9 mouse cellular contexts compared by ENCODE assay signal in the genomic region with DNA sequence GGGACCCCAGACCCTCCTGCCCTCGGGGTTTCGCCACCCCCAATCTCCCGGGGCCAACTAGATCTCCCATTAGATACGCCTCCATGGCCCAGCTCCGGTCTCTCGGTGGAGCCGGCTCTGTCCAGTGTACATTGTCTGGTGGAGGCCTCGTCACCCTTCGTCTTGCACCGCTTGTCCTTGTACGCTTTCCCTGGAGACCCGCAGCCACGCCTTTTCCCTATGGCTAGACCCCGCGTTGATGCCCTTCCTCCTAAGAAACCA. TPM values are rescaled to one million over a fixed set of nuclear protein-coding genes. Genes with fewer than 3 reads are reported as not detected.
DNase-seq lines count a peak whose midpoint lies in the region; ATAC-seq and TF ChIP-seq lines count a peak whose summit lies in the region.
"Had no signal": no experiment of that assay in that cellular context is flagged by ENCODE, and none has a peak within 500 bp of the region (broad histone marks: within the 10 kb centered on the region; RNA-seq: fewer than 3 reads in every experiment).

No protein-coding gene starts in this region.

- no peak for TF ChIP-seq CTCF in heart, postnatal 0 days (IDR thresholded peaks at IDR 0.05; ENCODE audit: low read depth)
- no peak for TF ChIP-seq CTCF in bone marrow, adult 2 months (IDR thresholded peaks at IDR 0.05; ENCODE audit: control insufficient read depth, insufficient read depth, low read length)

- TF ChIP-seq EP300 in heart, postnatal 0 days (IDR thresholded peaks at IDR 0.05; ENCODE audit: low read depth) = no peak

- peak overlapping the region; percentile 82 for H3K4me2 ChIP-seq in heart, postnatal 0 days (ENCODE audit: low read depth, low read length)
- peak overlapping the region; percentile 92 for H3K4me2 ChIP-seq in hindbrain, embryonic 12.5 days (replicated peaks)
- H3K4me2 ChIP-seq in midbrain, embryonic 12.5 days (replicated peaks) = peak overlapping the region; percentile 82

- no peak for TF ChIP-seq POLR2A in bone marrow, adult 2 months (IDR thresholded peaks at IDR 0.05; ENCODE audit: borderline replicate concordance, control insufficient read depth, low read depth, low read length)

- ATAC-seq in heart, postnatal 0 days (ENCODE audit: insufficient read depth, low read depth) = no peak
- ATAC-seq in hindbrain, embryonic 12.5 days (ENCODE audit: low FRiP score) = no peak
- no peak for ATAC-seq in midbrain, embryonic 12.5 days (ENCODE audit: low FRiP score, low read depth)

- no peak for DNase-seq in heart, postnatal 0 days (ENCODE audit: low spot score)
- DNase-seq in heart, postnatal 4 days = no peak
- DNase-seq in layer of hippocampus, postnatal 25 days (ENCODE audit: extremely low spot score in 1 of 2, low spot score in 1 of 2) = no peak
- no peak for DNase-seq in gastrocnemius, postnatal 25 days
- no peak for DNase-seq in thymus, postnatal 4 days

- peak overlapping the region; percentile 57 for H3K4me3 ChIP-seq in heart, postnatal 0 days (ENCODE audit: low read depth, low read length)
- H3K4me3 ChIP-seq in bone marrow, adult 2 months (replicated peaks; ENCODE audit: control insufficient read depth, low read depth, low read length) = peak overlapping the region; percentile 92
- peak overlapping the region; percentile 50 for H3K4me3 ChIP-seq in hindbrain, embryonic 12.5 days
- H3K4me3 ChIP-seq in midbrain, embryonic 12.5 days = peak overlapping the region; percentile 59

- no peak overlapping the region for H3K27ac ChIP-seq in heart, postnatal 0 days (ENCODE audit: low read depth)
- peak overlapping the region; percentile 36 for H3K27ac ChIP-seq in bone marrow, adult 2 months (ENCODE audit: control insufficient read depth, insufficient read depth, low read depth, low read length, poor library complexity)
- H3K27ac ChIP-seq in hindbrain, embryonic 12.5 days = no peak overlapping the region
- H3K27ac ChIP-seq in midbrain, embryonic 12.5 days (replicated peaks) = no peak overlapping the region

- H3K9me3 ChIP-seq in heart, postnatal 0 days (replicated peaks; ENCODE audit: control insufficient read depth, low read length) = no peaks in the 10 kb centered on the region
- H3K9me3 ChIP-seq in hindbrain, embryonic 12.5 days (replicated peaks) = no peaks in the 10 kb centered on the region
- H3K9me3 ChIP-seq in midbrain, embryonic 12.5 days = no peaks in the 10 kb centered on the region

- H3K27me3 ChIP-seq in heart, postnatal 0 days (ENCODE audit: control insufficient read depth, insufficient read depth, low read length) = no peaks in the 10 kb centered on the region
- no peaks in the 10 kb centered on the region for H3K27me3 ChIP-seq in hindbrain, embryonic 12.5 days
- H3K27me3 ChIP-seq in midbrain, embryonic 12.5 days = no peaks in the 10 kb centered on the region
- H3K27me3 ChIP-seq: Patski had no signal

- peaks cover 12% of the 10 kb centered on the region for H3K4me1 ChIP-seq in heart, postnatal 0 days (ENCODE audit: control insufficient read depth, insufficient read depth)
- peaks cover 3% of the 10 kb centered on the region; the same call in 1 of the 2 replicates for H3K4me1 ChIP-seq in bone marrow, adult 2 months (ENCODE audit: control insufficient read depth, insufficient read depth, low read length)
- H3K4me1 ChIP-seq in hindbrain, embryonic 12.5 days = peaks cover 16% of the 10 kb centered on the region
- H3K4me1 ChIP-seq in midbrain, embryonic 12.5 days = peaks cover 17% of the 10 kb centered on the region

- WGBS in heart, postnatal 0 days = 2% methylated on average over 15 of the region's 15 CpGs
- 9% methylated on average over 15 of the region's 15 CpGs for WGBS in bone marrow, adult 2 months
- 3% methylated on average over 15 of the region's 15 CpGs for WGBS in hindbrain, embryonic 12.5 days
- 2% methylated on average over 15 of the region's 15 CpGs for WGBS in midbrain, embryonic 12.5 days

- no peaks in the 10 kb centered on the region for H3K36me3 ChIP-seq in heart, postnatal 0 days (replicated peaks; ENCODE audit: control insufficient read depth, insufficient read depth, low read length)
- no peaks in the 10 kb centered on the region for H3K36me3 ChIP-seq in hindbrain, embryonic 12.5 days
- H3K36me3 ChIP-seq in midbrain, embryonic 12.5 days = no peaks in the 10 kb centered on the region

- H3K9ac ChIP-seq in heart, postnatal 0 days (replicated peaks; ENCODE audit: low read depth, low read length) = peak overlapping the region; percentile 40
- H3K9ac ChIP-seq in hindbrain, embryonic 12.5 days = peak overlapping the region; percentile 51
- peak overlapping the region; percentile 62 for H3K9ac ChIP-seq in midbrain, embryonic 12.5 days (replicated peaks)

RNA-seq across cellular contexts. Expression of a gene that starts 0.6 kb away (rescaled TPM):
- total RNA-seq in heart, postnatal 0 days (2014; rRNA removed; ENCODE audit: low replicate concordance) = 109 and 155 TPM in 2 replicates
- polyA plus RNA-seq in heart, postnatal 0 days (2015; fragmentation: Nextera tagmentation; extraction: Ambion mirVana) = 19.2 and 21.5 TPM in 2 replicates
- 10 to 100 TPM; 25.8 to 26.1 TPM for total RNA-seq in heart, postnatal 4 days (2021)
- 48.8 and 55.7 TPM in 2 replicates for polyA plus RNA-seq in bone marrow, adult 2 months (2011; ENCODE audit: insufficient read depth, insufficient read length, low replicate concordance, missing spikeins)
- 37.6 and 40.9 TPM in 2 replicates for polyA plus RNA-seq in hindbrain, embryonic 12.5 days (2016; fragmentation: Nextera tagmentation; extraction: Ambion mirVana)
- 58.8 and 62.8 TPM in 2 replicates for polyA plus RNA-seq in midbrain, embryonic 12.5 days (2016; fragmentation: Nextera tagmentation; extraction: Ambion mirVana)
- 1 to 10 TPM in 1 of 2 experiments, under 1 TPM in 1; 0.39 to 1.2 TPM for total RNA-seq in layer of hippocampus, postnatal 25 days (2021)
- total RNA-seq in gastrocnemius, postnatal 25 days (2021) = under 1 TPM; 0.54 to 0.96 TPM

RNA-seq across cellular contexts. Expression of a gene that starts 0.9 kb away (rescaled TPM):
- 0.08 and 1.3 TPM in 2 replicates for total RNA-seq in heart, postnatal 0 days (2014; rRNA removed; ENCODE audit: low replicate concordance)
- polyA plus RNA-seq in heart, postnatal 0 days (2015; fragmentation: Nextera tagmentation; extraction: Ambion mirVana) = 0.41 and 0.42 TPM in 2 replicates
- under 1 TPM; 0.27 to 0.41 TPM for total RNA-seq in heart, postnatal 4 days (2021)
- not detected in 2 replicates for polyA plus RNA-seq in bone marrow, adult 2 months (2011; ENCODE audit: insufficient read depth, insufficient read length, low replicate concordance, missing spikeins)
- 1.0 and 1.1 TPM in 2 replicates for polyA plus RNA-seq in hindbrain, embryonic 12.5 days (2016; fragmentation: Nextera tagmentation; extraction: Ambion mirVana)
- 0.76 and 0.88 TPM in 2 replicates for polyA plus RNA-seq in midbrain, embryonic 12.5 days (2016; fragmentation: Nextera tagmentation; extraction: Ambion mirVana)
- total RNA-seq in layer of hippocampus, postnatal 25 days (2021) = under 1 TPM; 0.49 to 0.54 TPM
- total RNA-seq in gastrocnemius, postnatal 25 days (2021) = under 1 TPM; 0.24 to 0.26 TPM

RNA-seq across cellular contexts. Expression of a gene that starts 16.9 kb away (rescaled TPM):
- 246 and 345 TPM in 2 replicates for total RNA-seq in heart, postnatal 0 days (2014; rRNA removed; ENCODE audit: low replicate concordance)
- 305 and 312 TPM in 2 replicates for polyA plus RNA-seq in heart, postnatal 0 days (2015; fragmentation: Nextera tagmentation; extraction: Ambion mirVana)
- total RNA-seq in heart, postnatal 4 days (2021) = 100 to 1,000 TPM; 389 to 405 TPM
- polyA plus RNA-seq in bone marrow, adult 2 months (2011; ENCODE audit: insufficient read depth, insufficient read length, low replicate concordance, missing spikeins) = 14.8 and 18.2 TPM in 2 replicates
- 201 and 213 TPM in 2 replicates for polyA plus RNA-seq in hindbrain, embryonic 12.5 days (2016; fragmentation: Nextera tagmentation; extraction: Ambion mirVana)
- polyA plus RNA-seq in midbrain, embryonic 12.5 days (2016; fragmentation: Nextera tagmentation; extraction: Ambion mirVana) = 193 and 207 TPM in 2 replicates
- total RNA-seq in layer of hippocampus, postnatal 25 days (2021) = 100 to 1,000 TPM; 257 to 273 TPM
- total RNA-seq in gastrocnemius, postnatal 25 days (2021) = 100 to 1,000 TPM; 163 to 177 TPM

RNA-seq across cellular contexts. Expression of a gene that starts 41.6 kb away (rescaled TPM):
- total RNA-seq in heart, postnatal 0 days (2014; rRNA removed; ENCODE audit: low replicate concordance) = 46.3 and 52.0 TPM in 2 replicates
- polyA plus RNA-seq in heart, postnatal 0 days (2015; fragmentation: Nextera tagmentation; extraction: Ambion mirVana) = 3.6 and 3.7 TPM in 2 replicates
- 10 to 100 TPM; 36.6 to 42.9 TPM for total RNA-seq in heart, postnatal 4 days (2021)
- 142 and 159 TPM in 2 replicates for polyA plus RNA-seq in bone marrow, adult 2 months (2011; ENCODE audit: insufficient read depth, insufficient read length, low replicate concordance, missing spikeins)
- 8.5 and 9.8 TPM in 2 replicates for polyA plus RNA-seq in hindbrain, embryonic 12.5 days (2016; fragmentation: Nextera tagmentation; extraction: Ambion mirVana)
- 7.7 and 9.7 TPM in 2 replicates for polyA plus RNA-seq in midbrain, embryonic 12.5 days (2016; fragmentation: Nextera tagmentation; extraction: Ambion mirVana)
- total RNA-seq in layer of hippocampus, postnatal 25 days (2021) = 10 to 100 TPM; 44.2 to 45.4 TPM
- 10 to 100 TPM; 15.6 to 16.7 TPM for total RNA-seq in gastrocnemius, postnatal 25 days (2021)

RNA-seq across cellular contexts. Expression of a gene that starts 45.4 kb away (rescaled TPM):
- total RNA-seq in heart, postnatal 0 days (2014; rRNA removed; ENCODE audit: low replicate concordance) = not detected in 2 replicates
- 0.96 and 1.3 TPM in 2 replicates for polyA plus RNA-seq in heart, postnatal 0 days (2015; fragmentation: Nextera tagmentation; extraction: Ambion mirVana)
- under 1 TPM in 1 of 2 experiments, not detected in 1; 0.83 TPM for total RNA-seq in heart, postnatal 4 days (2021)
- polyA plus RNA-seq in bone marrow, adult 2 months (2011; ENCODE audit: insufficient read depth, insufficient read length, low replicate concordance, missing spikeins) = 3.0 TPM in 1 of 2 replicates, not detected in the other
- 0.89 and 1.5 TPM in 2 replicates for polyA plus RNA-seq in hindbrain, embryonic 12.5 days (2016; fragmentation: Nextera tagmentation; extraction: Ambion mirVana)
- polyA plus RNA-seq in midbrain, embryonic 12.5 days (2016; fragmentation: Nextera tagmentation; extraction: Ambion mirVana) = 0.89 and 1.1 TPM in 2 replicates
- total RNA-seq in layer of hippocampus, postnatal 25 days (2021) = under 1 TPM; 0.20 to 0.33 TPM
- total RNA-seq in gastrocnemius, postnatal 25 days (2021) = under 1 TPM; 0.33 to 0.35 TPM

Comparison
In these comparisons a context has a peak if more than half of its experiments do, and no peak if none do; other contexts are left out.
1. RNA of a gene that starts 0.6 kb away (total RNA-seq): 109 to 155 TPM in heart, postnatal 0 days and 25.8 to 26.1 TPM in heart, postnatal 4 days; 0.39 to 1.2 TPM in layer of hippocampus, postnatal 25 days and 0.54 to 0.96 TPM in gastrocnemius, postnatal 25 days; every median in the first group is over 10 times any median in the second.
2. Peak in every context shown above with its lines, with median percentiles within 50 percentile points of each other: H3K4me2 ChIP-seq, H3K4me3 ChIP-seq and H3K9ac ChIP-seq.